Mouse (Mus musculus) myocyte (in vitro differentiated cells): ENCODE results near the gene Fshb.

Experiments
- CEBPB ChIP-seq: IDR thresholded peaks from 2 replicates; pipeline ENCODE4 v1.6.1; 2011; ENCODE audit warnings: mild to moderate bottlenecking, moderate library complexity; ENCODE audit not compliant: poor library complexity, insufficient read depth, severe bottlenecking
- E2F4 ChIP-seq: IDR thresholded peaks from one replicate; pipeline ENCODE4 v1.6.1; 2011; ENCODE audit warnings: mild to moderate bottlenecking, control low read depth, moderate library complexity; ENCODE audit not compliant: insufficient read depth
- MAX ChIP-seq: IDR thresholded peaks from one replicate; pipeline ENCODE4 v1.6.1; 2011; ENCODE audit warnings: low read depth, mild to moderate bottlenecking, control low read depth
- MYOD1 ChIP-seq, 3 experiments: IDR thresholded peaks; one replicate each; pipeline ENCODE4 v1.6.1; 2011; ENCODE audit warnings: control low read depth in 2 of 3, low read depth in 2 of 3, mild to moderate bottlenecking in 2 of 3, moderate library complexity in 1 of 3; ENCODE audit not compliant: insufficient read length in 2 of 3, control insufficient read depth in 1 of 3
- POLR2A ChIP-seq: IDR thresholded peaks from one replicate; pipeline ENCODE4 v1.6.1; 2011; ENCODE audit warnings: low read depth, mild to moderate bottlenecking, control low read depth, moderate library complexity; ENCODE audit not compliant: insufficient read length
- POLR2AphosphoS2 ChIP-seq: IDR thresholded peaks from one replicate; pipeline ENCODE4 v1.6.1; 2011; ENCODE audit warnings: low read depth, control low read depth; ENCODE audit not compliant: insufficient read length
- REST ChIP-seq: IDR thresholded peaks from one replicate; pipeline ENCODE4 v1.6.1; 2011; ENCODE audit warnings: mild to moderate bottlenecking, control low read depth, moderate library complexity; ENCODE audit not compliant: insufficient read depth, insufficient read length
- SRF ChIP-seq: IDR thresholded peaks from one replicate; pipeline ENCODE4 v1.6.1; 2011; ENCODE audit warnings: low read depth; ENCODE audit not compliant: control insufficient read depth, insufficient read length
- TCF12 ChIP-seq: IDR thresholded peaks from one replicate; pipeline ENCODE4 v1.6.1; 2011; ENCODE audit warnings: mild to moderate bottlenecking, control low read depth; ENCODE audit not compliant: poor library complexity, insufficient read depth, severe bottlenecking
- TCF3 ChIP-seq: IDR thresholded peaks from one replicate; pipeline ENCODE4 v1.6.1; 2011; ENCODE audit warnings: low read depth, control low read depth; ENCODE audit not compliant: insufficient read length
- USF1 ChIP-seq: IDR thresholded peaks from one replicate; pipeline ENCODE4 v1.6.1; 2011; ENCODE audit warnings: low read depth, mild to moderate bottlenecking, control low read depth, moderate library complexity

DNA sequence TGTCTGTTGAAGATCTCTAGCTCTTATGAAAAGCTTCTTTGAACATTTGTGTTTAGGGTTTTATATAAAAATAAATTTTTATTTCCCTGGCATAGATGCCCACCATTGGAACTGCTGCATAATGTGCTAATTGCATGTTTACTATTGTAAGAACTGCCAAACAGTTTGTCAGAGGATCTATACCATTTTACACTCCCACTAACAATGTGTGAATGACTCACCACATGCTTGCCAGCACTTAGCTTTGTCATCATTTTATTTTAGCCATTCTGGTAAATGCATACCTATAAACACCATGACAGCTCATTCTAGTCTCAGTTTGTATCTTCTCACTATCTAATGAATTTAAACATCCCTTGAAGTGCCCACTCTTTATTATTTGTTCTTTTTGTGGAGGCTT is 13.5 kb downstream of the Fshb start:
- TF ChIP-seq USF1 (no peak), POLR2A (no peak), SRF (no peak), MAX (no peak), CEBPB (no peak), TCF12 (no peak), TCF3 (no peak), POLR2AphosphoS2 (no peak), E2F4 (no peak), MYOD1 (IDR thresholded peaks at IDR 0.05; ENCODE audit: control insufficient read depth in 1 of 3, insufficient read length in 2 of 3, low read depth in 2 of 3) (no peak), REST (no peak)
